Mouse (Mus musculus) liver, embryonic 11.5 days (tissue): ENCODE data around the gene Nxph1. TPM values are rescaled to one million over a fixed set of nuclear protein-coding genes. Genes with fewer than 3 reads are reported as not detected.

Experiments
- ATAC-seq: fragments of 200-750 bp; cut with Nextera tagmentation; replicated peaks from 2 replicates; pipeline ENCODE4 v1.8.0; 2017; ENCODE audit warnings: moderate number of reproducible peaks, mild to moderate bottlenecking, moderate TSS enrichment, moderate library complexity; ENCODE audit not compliant: low FRiP score
- DNase-seq: peaks from one replicate; pipeline ENCODE4 v3.0.0-alpha.2; 2017; ENCODE audit warnings: low spot score
- H3K27ac ChIP-seq: fragments of 300-500 bp; sonication (generic); 2 replicates; pipeline ENCODE4 v1.5.1; 2014; ENCODE audit warnings: mild to moderate bottlenecking, low read depth, low read length, control low read depth
- H3K27me3 ChIP-seq: fragments of 300-500 bp; sonication (generic); replicated peaks from 2 replicates; pipeline ENCODE4 v1.6.1; 2014; ENCODE audit warnings: low read length, mixed read lengths; ENCODE audit not compliant: control insufficient read depth, insufficient read depth
- H3K36me3 ChIP-seq: fragments of 300-500 bp; sonication (generic); 2 replicates; pipeline ENCODE4 v1.6.1; 2014; ENCODE audit warnings: mild to moderate bottlenecking, low read length, moderate library complexity, mixed read lengths; ENCODE audit not compliant: control insufficient read depth, insufficient read depth
- H3K4me1 ChIP-seq: fragments of 300-500 bp; sonication (generic); replicated peaks from 2 replicates; pipeline ENCODE4 v1.6.1; 2014; ENCODE audit warnings: low read length, mixed read lengths; ENCODE audit not compliant: control insufficient read depth, insufficient read depth
- H3K4me2 ChIP-seq: fragments of 300-500 bp; sonication (generic); 2 replicates; pipeline ENCODE4 v1.6.1; 2014; ENCODE audit warnings: mild to moderate bottlenecking, control low read depth, moderate library complexity
- H3K4me3 ChIP-seq: fragments of 300-500 bp; sonication (generic); 2 replicates; pipeline ENCODE4 v1.5.1; 2014; ENCODE audit warnings: low read depth, low read length, control low read depth
- H3K9ac ChIP-seq: fragments of 300-500 bp; sonication (generic); 2 replicates; pipeline ENCODE4 v1.6.1; 2014; ENCODE audit warnings: low read depth, low read length, control low read depth
- H3K9me3 ChIP-seq: fragments of 300-500 bp; sonication (generic); 2 replicates; pipeline ENCODE4 v1.6.1; 2016; ENCODE audit warnings: low read length, inconsistent platforms, mixed read lengths; ENCODE audit not compliant: control insufficient read depth
- WGBS: fragments of 180-500 bp; shearing (Covaris S2); extraction: QIAGEN DNeasy Blood & Tissue Kit; methylation state at CpG from one replicate; pipeline ENCODE4 v1.1.7; 2014; 5-methylcytosine and 5-hydroxymethylcytosine counted together
- polyA plus RNA-seq: library from polyadenylated mRNA; unstranded; fragments of >200 nt; fragmentation: Nextera tagmentation; extraction: Ambion mirVana; gene quantifications from 2 replicates; pipeline ENCODE4 v1.2.1, GENCODE M21; 2014

Nxph1 gene
- polyA plus RNA-seq, 1 experiment from 2014 or later = not detected

DNA sequence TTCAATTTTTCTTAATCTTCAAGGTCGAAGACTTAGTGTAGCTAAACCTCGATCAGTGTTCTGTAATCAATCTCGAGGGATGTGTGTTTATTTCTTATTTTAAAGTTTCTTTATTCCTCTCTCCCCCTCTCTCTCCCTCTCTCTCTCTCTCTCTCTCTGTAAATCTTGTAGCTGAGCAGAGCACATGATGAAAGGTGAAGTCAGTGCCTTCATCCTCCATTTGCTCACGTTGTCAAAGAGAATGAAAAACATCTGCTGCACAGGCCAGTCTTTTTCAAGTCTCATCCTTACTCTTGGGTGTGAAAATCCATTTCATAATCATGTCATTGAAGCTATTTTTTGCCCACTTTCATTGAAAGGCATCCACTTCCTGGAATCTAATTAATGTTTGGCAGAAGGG lies 12.1 kb upstream of the Nxph1 start:
- Histone ChIP-seq H3K9me3 (no peaks in the 10 kb centered on the region), H3K4me2 (no peak overlapping the region), H3K9ac (no peak overlapping the region), H3K27ac (no peak overlapping the region), H3K4me1 (no peaks in the 10 kb centered on the region), H3K4me3 (no peak overlapping the region), H3K36me3 (no peaks in the 10 kb centered on the region), H3K27me3 (no peaks in the 10 kb centered on the region)
- ATAC-seq = no peak
- 23% methylated on average over 4 of the region's 4 CpGs for WGBS
- DNase-seq = no peak

DNA sequence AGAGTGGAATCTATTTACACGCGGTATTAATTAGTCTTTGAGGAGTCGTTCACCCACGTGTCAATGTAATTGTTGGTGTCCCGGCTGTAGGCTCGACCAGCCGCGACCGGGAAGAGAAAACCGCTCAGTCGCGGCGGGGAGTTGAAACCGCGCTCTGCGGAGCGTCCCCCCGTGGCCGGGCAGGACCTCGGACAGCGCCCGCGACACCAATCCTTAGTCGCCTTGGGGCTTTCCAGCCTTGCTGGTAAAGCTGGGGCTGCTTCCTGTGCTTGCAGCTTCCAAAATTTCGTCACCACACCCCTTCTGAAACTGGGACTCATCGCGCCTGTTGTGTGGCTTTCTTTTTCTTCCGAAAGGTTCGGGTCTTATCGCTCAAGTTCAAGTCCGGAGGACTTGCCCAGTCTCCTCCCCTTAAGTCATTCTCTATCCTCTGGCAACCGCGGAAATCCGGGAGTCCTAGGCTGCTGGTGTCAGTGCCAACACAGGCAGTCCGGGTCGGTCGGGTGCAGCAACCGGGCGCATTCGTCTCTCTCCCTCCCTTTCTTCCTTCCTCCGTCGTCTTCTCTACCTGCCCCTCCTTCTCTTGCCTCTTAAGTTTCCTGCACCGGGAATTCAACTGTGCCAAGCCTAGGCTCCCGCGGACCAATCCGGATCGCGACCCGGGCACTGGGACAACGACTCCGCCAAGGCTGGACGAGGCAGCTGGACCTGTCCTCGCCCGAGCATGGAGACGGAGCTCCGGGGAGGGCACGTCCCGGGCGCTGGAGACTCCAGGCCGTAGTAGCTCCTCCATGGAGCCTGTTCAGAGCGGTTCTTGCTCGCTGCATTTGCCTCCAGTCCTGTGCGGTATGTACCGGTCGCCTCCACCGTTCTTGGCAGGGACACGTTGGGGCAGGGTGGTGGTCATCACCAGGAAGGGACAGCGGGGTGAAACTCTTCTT lies 510 bp downstream of the Nxph1 start:
- Histone ChIP-seq H3K4me1 (no peaks in the 10 kb centered on the region; the same call in 1 of the 2 replicates), H3K4me3 (peak overlapping the region; percentile 30; the same call in 1 of the 2 replicates), H3K27me3 (peaks cover 69% of the 10 kb centered on the region), H3K9ac (no peak overlapping the region), H3K4me2 (peak overlapping the region; percentile 29), H3K36me3 (no peaks in the 10 kb centered on the region), H3K9me3 (no peaks in the 10 kb centered on the region), H3K27ac (no peak overlapping the region)
- DNase-seq (peak; percentile 69), ATAC-seq (peak; percentile 54)
- WGBS = 2% methylated on average over 64 of the region's 68 CpGs

DNA sequence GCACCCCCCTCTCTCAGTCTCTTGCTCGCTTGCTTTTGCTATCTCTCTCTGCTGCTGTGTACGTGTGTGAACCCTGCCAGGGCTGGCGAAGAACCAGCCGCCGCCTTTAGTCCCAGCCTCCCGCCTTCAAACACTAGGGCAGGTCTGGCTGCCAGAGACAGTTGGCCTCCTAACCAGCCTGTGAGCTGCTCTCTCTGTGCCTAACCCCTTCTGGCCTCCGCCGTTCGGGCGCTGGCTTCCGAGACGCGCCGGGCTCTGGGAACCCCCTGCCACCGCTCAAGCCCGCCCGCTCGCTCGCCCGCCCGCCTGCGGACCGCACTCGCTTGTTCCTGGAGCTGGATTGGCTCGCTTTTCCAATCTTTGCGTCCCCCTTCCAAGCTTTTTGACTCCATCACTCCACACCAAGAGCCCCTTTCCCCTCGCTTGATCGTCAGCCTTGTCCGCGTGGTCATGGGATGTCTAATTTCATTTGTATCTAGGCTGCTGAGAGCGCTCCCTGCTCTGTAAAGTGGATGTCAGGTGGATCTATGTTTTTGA lies 1.5 kb downstream of the Nxph1 start:
- H3K27me3 ChIP-seq = peaks cover 79% of the 10 kb centered on the region
- no peak overlapping the region for H3K9ac ChIP-seq
- no peak for ATAC-seq
- H3K4me3 ChIP-seq = no peak overlapping the region
- H3K4me2 ChIP-seq = no peak overlapping the region
- H3K36me3 ChIP-seq = no peaks in the 10 kb centered on the region
- H3K9me3 ChIP-seq = no peaks in the 10 kb centered on the region
- DNase-seq = no peak
- H3K27ac ChIP-seq = no peak overlapping the region
- H3K4me1 ChIP-seq = no peaks in the 10 kb centered on the region; the same call in 1 of the 2 replicates
- 2% methylated on average over 31 of the region's 31 CpGs for WGBS

DNA sequence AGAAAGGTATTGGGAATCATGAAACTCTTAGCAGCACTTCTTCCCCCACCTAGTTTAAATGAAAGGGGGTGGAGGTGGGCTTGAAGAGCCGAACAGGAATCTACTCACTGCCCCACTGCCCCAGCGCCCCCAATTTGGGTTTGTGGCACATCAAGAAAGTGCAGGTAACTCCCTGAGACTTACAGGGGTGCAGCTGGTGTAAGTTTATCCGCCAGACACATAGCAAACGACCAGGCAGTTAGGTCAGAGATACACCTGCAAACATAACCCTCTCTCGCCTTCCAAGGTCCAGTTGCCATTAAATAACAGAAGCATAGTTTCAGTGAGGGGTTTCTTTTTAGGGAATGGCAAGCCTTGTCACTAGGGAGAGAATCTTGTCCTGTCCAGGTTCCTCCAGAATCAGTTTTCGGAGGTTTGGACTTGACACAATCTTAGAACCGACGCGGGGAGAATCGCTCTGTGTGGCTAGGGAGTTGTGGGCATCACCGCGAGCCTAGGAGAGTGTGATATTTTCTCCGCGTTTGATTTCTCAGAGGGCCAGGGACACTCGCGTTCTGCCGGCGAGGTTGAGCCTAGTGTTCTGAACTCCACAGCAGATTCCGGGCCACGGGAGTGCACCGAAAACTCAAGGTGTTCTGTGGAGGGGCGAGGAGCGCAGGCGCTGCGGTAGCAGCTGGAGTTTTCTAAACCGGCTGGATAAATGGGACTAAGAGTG lies 2.5 kb downstream of the Nxph1 start:
- WGBS = 4% methylated on average over 26 of the region's 26 CpGs
- peak overlapping the region; percentile 57 for H3K4me2 ChIP-seq
- no peak overlapping the region for H3K27ac ChIP-seq
- H3K9ac ChIP-seq = no peak overlapping the region
- H3K9me3 ChIP-seq = no peaks in the 10 kb centered on the region
- H3K36me3 ChIP-seq = no peaks in the 10 kb centered on the region
- ATAC-seq (no peak), DNase-seq (no peak)
- peak overlapping the region; percentile 32; the same call in 1 of the 2 replicates for H3K4me3 ChIP-seq
- no peaks in the 10 kb centered on the region; the same call in 1 of the 2 replicates for H3K4me1 ChIP-seq
- H3K27me3 ChIP-seq = peaks cover 88% of the 10 kb centered on the region

DNA sequence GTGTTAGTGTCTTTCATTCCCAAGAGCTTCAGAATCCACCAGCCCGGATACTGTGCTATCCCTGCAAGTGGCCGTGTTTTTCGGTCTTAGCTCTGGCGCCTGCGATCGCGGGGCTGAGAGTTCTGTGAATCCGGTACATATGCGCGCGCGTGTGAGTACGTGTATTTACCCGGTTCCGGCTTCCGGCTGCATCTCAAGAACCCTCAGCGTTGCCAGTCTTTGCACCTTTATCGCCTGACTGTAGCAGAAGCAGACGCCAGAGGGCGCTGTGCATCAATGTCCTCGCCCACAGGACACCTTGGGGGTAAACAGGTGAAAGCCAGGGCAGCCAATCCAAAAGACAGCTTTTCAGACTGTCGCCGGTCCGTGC lies 3.1 kb downstream of the Nxph1 start:
- WGBS = 2% methylated on average over 24 of the region's 24 CpGs

DNA sequence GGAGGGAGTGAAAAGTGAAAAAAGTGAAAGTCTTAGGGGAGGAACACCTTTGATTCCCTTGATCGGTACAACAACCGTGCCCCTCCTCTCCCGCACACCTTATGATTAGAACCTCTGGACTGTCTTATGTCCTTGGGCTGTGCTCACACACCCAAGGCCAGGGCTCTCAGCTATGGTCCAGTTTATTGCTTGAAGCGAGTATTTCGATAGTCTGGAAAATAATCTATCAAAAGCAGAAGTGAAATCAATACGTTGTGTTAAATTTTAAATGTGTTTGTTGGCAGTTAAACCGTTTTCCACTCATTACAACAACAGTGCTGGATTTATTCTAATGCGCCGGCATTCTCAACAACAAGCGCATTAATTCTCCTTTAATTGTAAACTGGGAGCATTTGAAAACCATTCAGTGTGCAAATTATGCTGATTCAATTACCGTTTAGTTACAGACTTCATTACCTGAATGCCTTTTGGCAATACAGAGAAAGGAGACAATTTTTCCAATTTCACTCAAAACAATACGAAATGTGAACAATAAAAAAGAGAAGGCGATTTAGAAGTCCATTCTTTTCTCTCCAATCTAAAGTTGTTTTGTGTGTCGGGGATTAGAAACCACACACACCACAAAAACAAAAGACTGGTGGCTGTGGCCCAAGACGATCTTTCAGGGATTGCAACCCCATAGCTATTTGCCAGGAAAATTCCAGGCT lies 3.8 kb downstream of the Nxph1 start:
- Histone ChIP-seq H3K4me1 (no peaks in the 10 kb centered on the region; the same call in 1 of the 2 replicates), H3K4me2 (no peak overlapping the region), H3K36me3 (no peaks in the 10 kb centered on the region), H3K9me3 (no peaks in the 10 kb centered on the region), H3K4me3 (no peak overlapping the region), H3K27me3 (peaks cover 96% of the 10 kb centered on the region), H3K27ac (no peak overlapping the region), H3K9ac (no peak overlapping the region)
- no peak for DNase-seq
- no peak for ATAC-seq
- WGBS = 25% methylated on average over 15 of the region's 15 CpGs

More for the DNA sequence above, 3.1 kb downstream of the Nxph1 start:
- Histone ChIP-seq H3K4me3 (peak overlapping the region; percentile 32; the same call in 1 of the 2 replicates), H3K27me3 (peaks cover 91% of the 10 kb centered on the region), H3K4me2 (peak overlapping the region; percentile 57), H3K27ac (no peak overlapping the region), H3K9ac (no peak overlapping the region), H3K9me3 (no peaks in the 10 kb centered on the region), H3K4me1 (no peaks in the 10 kb centered on the region; the same call in 1 of the 2 replicates), H3K36me3 (no peaks in the 10 kb centered on the region)
- ATAC-seq (no peak; the same call in 1 of the 2 replicates), DNase-seq (peak; percentile 51)

DNA sequence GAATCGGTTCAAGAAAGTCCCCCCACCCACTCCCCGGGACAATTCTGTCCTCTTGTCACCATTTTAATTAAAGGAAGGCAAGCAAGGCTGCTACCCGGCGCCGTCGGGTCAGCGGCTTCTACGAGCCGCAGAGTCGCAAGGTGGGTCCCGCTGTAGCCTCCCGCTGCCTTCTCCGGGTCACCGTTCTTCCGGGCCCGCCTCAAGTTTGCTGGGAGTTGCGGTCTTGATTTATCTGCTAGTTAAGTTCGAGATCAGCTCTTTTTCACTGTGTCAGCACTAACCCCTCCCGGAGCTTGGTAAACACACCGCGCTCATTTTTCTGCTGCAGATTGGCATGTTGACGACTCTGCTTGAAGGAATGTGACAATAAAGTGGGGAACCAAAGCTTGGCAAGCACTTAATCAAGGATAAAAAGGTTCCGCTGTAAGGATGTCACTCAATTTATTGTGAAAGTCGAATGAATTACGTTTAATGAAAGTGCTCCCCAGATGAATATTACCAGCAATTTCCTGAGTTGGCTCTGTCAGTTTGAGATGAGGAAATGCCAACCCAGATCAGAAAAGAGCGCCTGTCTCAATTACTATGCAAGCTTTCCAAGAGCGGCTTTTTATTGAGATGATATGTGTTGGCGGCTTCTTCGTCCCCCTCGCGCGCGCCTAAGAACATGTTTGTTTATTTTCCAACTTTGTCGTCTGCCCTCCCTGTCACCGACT lies 7.7 kb downstream of the Nxph1 start:
- 4% methylated on average over 35 of the region's 35 CpGs for WGBS
- Histone ChIP-seq H3K4me1 (no peaks in the 10 kb centered on the region; the same call in 1 of the 2 replicates), H3K27ac (no peak overlapping the region), H3K36me3 (no peaks in the 10 kb centered on the region), H3K27me3 (peaks cover 77% of the 10 kb centered on the region), H3K9me3 (no peaks in the 10 kb centered on the region), H3K9ac (no peak overlapping the region), H3K4me3 (no peak overlapping the region), H3K4me2 (no peak overlapping the region)
- ATAC-seq = no peak
- DNase-seq = no peak
